Mouse (Mus musculus): ENCODE results near the gene Gpx3.

DNA sequence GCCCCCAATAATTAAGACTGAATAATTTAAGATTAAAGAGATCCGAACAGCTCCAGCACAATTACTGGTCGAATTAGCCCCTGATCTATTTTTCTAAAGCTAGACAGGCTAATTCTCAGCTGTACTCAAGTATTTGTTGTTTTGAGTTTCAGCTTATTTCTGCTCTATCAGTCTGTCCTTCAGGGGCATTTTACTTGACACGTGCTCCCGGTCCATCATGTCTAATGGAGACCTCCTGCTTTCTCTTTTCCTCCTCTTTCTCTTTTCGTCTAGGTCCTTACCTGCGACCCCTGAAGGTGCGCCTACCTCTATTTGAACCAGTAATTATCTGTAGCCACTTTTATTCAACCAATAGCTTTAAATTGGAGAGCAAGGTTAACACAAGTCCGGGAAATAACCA, 52.5 kb downstream of the Gpx3 start:
- TF ChIP-seq GATA1 (IDR thresholded peaks at IDR 0.05; ENCODE audit: low read length) (no peak), TAL1 (IDR thresholded peaks at IDR 0.05; ENCODE audit: low read length) (no peak)

All from erythroblast, embryonic 14.5 days (primary cell).